Mouse (Mus musculus): ENCODE measurements at regions not wholly inside any gene's neighbourhood (a gene's known extent, or its start where the extent isn't known, plus 50 kb on each side); places are given as distances from the start of the nearest gene placed in this dataset.

DNA sequence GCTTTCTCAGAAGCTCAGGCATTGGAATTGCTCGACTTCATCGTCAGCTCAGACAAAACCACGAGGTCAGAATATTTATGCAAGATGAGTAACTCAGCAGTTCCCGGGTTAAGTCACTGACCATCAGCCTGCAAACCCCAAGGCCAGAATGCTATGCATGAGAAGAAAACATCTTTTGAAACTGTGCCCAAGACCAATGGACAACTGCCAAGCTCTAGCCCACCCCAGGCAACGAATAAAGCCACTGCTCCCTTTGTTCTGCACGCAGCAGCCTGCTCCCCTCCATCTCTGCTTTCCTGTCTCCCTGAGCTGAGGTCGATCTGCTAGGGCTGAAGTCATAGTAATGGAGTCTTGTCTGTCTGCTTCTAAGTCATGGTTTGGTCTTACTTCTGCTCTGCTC, 61.7 kb upstream of the Gpc1 start:
- TF ChIP-seq POLR2A (IDR thresholded peaks at IDR 0.05; ENCODE audit: control insufficient read depth, extremely low read depth, insufficient read depth, low read length, poor library complexity) (no peak), CTCF (IDR thresholded peaks at IDR 0.05; ENCODE audit: borderline replicate concordance, control insufficient read depth, extremely low read depth, insufficient read depth, low read length, poor library complexity) (no peak)

All from thymus, adult 2 months (tissue).